Mouse (Mus musculus) ES-Bruce4 (cell line): ENCODE results near the gene Ypel3. TPM values are rescaled to one million over a fixed set of nuclear protein-coding genes. Genes with fewer than 3 reads are reported as not detected.

Experiments
- H3K27ac ChIP-seq: 2 replicates; pipeline ENCODE4 v1.5.1; 2012; ENCODE audit warnings: low read length, inconsistent platforms; ENCODE audit not compliant: insufficient read depth
- H3K27me3 ChIP-seq: 2 replicates; pipeline ENCODE4 v1.6.1; 2012; ENCODE audit warnings: mild to moderate bottlenecking, low read length, inconsistent platforms; ENCODE audit not compliant: control insufficient read depth, poor library complexity, insufficient read depth, severe bottlenecking
- H3K36me3 ChIP-seq: 2 replicates; pipeline ENCODE4 v1.6.1; 2012; ENCODE audit warnings: inconsistent platforms, mild to moderate bottlenecking, low read length, moderate library complexity; ENCODE audit not compliant: control insufficient read depth, poor library complexity, insufficient read depth, severe bottlenecking
- H3K4me1 ChIP-seq: one replicate; pipeline ENCODE4 v1.8.1; 2011; ENCODE audit warnings: low read length; ENCODE audit not compliant: control insufficient read depth, insufficient read depth
- H3K4me3 ChIP-seq: 2 replicates; pipeline ENCODE4 v1.5.1; 2011; ENCODE audit warnings: low read depth, mild to moderate bottlenecking, low read length
- H3K9ac ChIP-seq: 2 replicates; pipeline ENCODE4 v1.6.1; 2012; ENCODE audit warnings: low read depth, mild to moderate bottlenecking, inconsistent platforms; ENCODE audit not compliant: poor library complexity, severe bottlenecking
- H3K9me3 ChIP-seq: replicated peaks from 2 replicates; pipeline ENCODE4 v1.6.1; 2012; ENCODE audit warnings: mild to moderate bottlenecking, low read length, inconsistent platforms; ENCODE audit not compliant: control insufficient read depth, poor library complexity, insufficient read depth, severe bottlenecking
- CTCF ChIP-seq: IDR thresholded peaks from one replicate; pipeline ENCODE4 v1.8.1; 2011; ENCODE audit warnings: low read depth, low read length
- EP300 ChIP-seq: IDR thresholded peaks from 2 replicates; pipeline ENCODE4 v1.6.1; 2011; ENCODE audit warnings: low read depth, low read length; ENCODE audit not compliant: insufficient read depth
- POLR2A ChIP-seq: IDR thresholded peaks from one replicate; pipeline ENCODE4 v1.8.1; 2011; ENCODE audit warnings: low read length; ENCODE audit not compliant: insufficient read depth
- polyA plus RNA-seq: library from polyadenylated mRNA; stranded (reverse); fragments of >200 nt; gene quantifications from 2 replicates; pipeline ENCODE4 v1.2.4, GENCODE M21; 2011; ENCODE audit warnings: low read depth; ENCODE audit not compliant: missing spikeins, insufficient read depth, insufficient read length

The Ypel3 gene
- polyA plus RNA-seq, 1 experiment, result 56.8 TPM

DNA sequence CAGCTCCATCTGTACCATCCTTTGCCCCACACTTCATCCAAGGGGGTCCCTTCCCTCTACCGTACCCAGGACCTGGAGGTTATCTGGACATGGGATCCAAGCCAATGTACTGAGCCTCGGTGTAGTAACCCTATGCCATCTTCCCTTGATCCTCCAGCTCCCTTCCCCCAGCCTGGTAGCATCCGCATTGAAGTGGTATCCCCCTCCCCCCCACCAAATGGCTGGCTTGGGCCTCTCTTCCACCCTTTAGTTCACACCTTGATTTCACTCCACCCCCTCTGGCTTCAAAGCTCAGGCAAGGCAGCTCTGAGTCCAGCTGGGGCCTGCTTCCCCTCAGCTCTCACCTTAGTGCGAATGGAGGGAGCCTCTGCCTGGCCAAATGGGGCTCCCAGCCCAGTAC is 8.3 kb downstream of the Ypel3 start:
- Histone ChIP-seq H3K36me3 (peaks cover 43% of the 10 kb centered on the region), H3K9me3 (no peaks in the 10 kb centered on the region), H3K27me3 (no peaks in the 10 kb centered on the region), H3K4me1 (no peaks in the 10 kb centered on the region), H3K9ac (no peak overlapping the region), H3K27ac (no peak overlapping the region), H3K4me3 (no peak overlapping the region)
- TF ChIP-seq POLR2A (no peak), EP300 (no peak), CTCF (no peak)

DNA sequence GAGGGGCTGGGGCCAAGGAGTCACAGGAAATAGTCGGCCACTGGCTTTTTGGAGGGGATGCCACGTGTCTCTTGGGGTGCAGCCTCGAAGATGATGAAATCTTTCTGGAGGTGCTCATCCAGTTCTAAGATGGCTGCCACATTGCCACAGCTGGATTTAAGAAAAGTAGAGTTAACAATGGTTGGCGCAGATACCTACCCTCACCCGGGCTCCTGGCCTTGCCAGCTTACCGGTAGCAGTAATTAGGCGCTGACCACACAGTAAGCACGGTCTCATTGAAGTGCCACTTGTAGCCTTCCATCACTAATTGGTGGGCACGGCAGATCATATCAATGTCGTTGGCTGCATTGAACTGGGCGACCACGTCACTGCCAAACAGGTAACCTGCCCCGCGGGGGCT is 9.4 kb downstream of the Ypel3 start:
- no peak for TF ChIP-seq EP300
- H3K9ac ChIP-seq, result no peak overlapping the region
- no peaks in the 10 kb centered on the region for H3K9me3 ChIP-seq
- no peaks in the 10 kb centered on the region for H3K4me1 ChIP-seq
- H3K4me3 ChIP-seq, result no peak overlapping the region
- H3K36me3 ChIP-seq, result peaks cover 48% of the 10 kb centered on the region
- no peaks in the 10 kb centered on the region for H3K27me3 ChIP-seq
- H3K27ac ChIP-seq, result no peak overlapping the region

DNA sequence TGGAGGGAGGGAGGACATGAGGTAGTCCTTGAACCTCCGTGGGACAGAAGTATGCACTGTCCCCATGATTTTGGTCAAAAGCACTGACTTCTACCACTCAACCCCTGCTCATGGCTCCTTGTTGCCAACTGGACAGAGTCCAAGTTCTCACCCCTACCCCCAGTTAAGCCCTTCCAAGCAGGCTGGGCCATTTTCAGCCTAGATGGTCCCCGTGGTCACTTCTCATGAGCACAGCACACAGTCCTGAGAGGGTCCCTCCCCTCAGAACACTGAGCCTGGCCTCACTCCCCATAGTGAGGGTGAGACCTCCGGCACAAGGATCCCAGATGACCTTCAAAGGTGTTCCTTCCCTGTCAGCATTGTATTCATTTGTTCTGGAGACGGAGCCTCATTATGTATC is 12.4 kb downstream of the Ypel3 start:
- H3K4me3 ChIP-seq, result no peak overlapping the region
- no peak for TF ChIP-seq EP300
- TF ChIP-seq CTCF, result no peak
- no peak for TF ChIP-seq POLR2A
- H3K36me3 ChIP-seq, result peaks cover 48% of the 10 kb centered on the region

DNA sequence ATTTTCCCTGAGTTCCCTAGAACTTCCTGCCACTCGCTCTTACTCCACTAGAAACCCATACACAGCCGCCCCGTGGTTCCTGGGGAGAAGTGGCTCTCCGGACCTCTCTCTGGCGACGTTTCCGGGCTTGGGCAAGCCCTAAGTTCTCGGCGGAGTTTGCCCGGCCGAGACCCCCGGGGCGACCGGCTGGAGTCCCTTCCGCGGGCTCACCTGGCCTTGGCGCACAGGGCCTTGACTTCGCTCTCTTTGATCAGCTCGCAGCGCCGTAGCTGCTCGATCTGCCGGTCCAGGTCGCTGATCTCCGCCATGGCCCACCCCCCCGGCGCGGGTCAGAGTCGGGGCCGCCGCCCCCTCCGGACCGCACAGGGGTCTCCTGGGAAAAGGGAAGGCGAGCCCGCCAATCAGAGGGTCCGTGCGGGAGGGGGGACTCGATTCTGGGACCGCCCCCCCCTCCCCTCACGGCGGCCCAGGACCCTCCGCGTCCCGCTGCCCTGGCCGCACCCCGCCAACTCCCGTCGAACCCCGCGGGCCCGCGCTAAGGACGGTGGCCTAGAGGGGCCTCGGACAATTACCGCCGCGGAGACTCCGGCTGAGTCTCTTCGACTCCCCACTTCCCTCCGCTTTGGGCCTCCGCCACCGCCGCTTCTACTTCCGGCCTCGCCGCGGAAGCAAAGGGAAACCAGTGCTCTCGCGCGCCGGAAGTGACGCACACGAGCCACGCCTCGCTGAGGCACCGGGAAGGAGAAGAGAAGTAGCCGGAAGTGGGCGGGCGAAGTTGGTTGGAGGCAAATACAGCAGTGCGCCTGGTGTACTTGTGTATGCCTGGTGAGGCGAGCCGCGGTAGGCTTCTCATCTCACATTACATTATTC is 15.3 kb downstream of the Ypel3 start, which contains the start of gene Ppp4c:
TSS of gene Ppp4c (minus strand) at position 646 of the 870 bp plus-strand sequence.
- Histone ChIP-seq H3K27ac (peak within 1 kb of the TSS; percentile 67), H3K27me3 (no peaks in the 10 kb centered on the region), H3K36me3 (peaks cover 54% of the 10 kb centered on the region), H3K4me3 (peak within 1 kb of the TSS; percentile 91), H3K9ac (peak within 1 kb of the TSS; percentile 96), H3K9me3 (no peaks in the 10 kb centered on the region), H3K4me1 (no peaks in the 10 kb centered on the region)
- TF ChIP-seq CTCF, result no peak
- peak; percentile 85 for TF ChIP-seq POLR2A

More for the DNA sequence above, 12.4 kb downstream of the Ypel3 start:
- Histone ChIP-seq H3K27ac (no peak overlapping the region), H3K9ac (no peak overlapping the region), H3K4me1 (no peaks in the 10 kb centered on the region), H3K27me3 (no peaks in the 10 kb centered on the region), H3K9me3 (no peaks in the 10 kb centered on the region)

DNA sequence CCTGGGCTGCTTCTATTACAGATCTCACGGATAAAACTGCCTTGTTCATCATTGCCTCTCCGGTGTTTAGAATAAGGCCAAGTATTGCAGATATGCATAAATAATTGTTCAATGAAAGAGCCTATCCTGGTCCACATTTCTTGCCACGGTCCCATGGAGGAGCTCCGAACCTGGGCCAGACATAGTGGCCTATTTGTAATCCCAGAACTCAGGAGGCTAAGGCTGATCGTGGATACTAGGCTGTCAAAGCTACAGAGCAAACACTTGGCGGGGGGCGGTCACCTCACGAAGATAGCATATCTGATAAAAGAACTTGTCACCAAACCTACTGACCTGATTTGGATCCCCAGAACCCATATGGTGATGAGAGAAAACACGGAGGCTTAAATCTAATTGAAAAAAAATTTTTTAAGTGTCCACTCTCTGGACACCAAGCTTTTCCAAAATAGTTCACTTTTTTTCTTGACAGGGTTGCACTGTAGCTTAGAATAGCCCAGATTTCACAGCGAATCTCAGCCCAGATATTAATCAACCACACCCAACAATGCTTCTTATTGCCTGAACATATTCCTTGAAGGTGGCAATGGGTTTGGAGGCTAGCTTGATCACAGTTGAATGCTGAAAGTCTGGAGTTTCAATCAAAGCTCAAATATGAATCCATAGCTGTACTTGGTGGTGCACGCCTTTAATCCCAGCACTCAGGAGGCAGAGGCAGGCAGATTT is 16.1 kb downstream of the Ypel3 start:
- H3K4me3 ChIP-seq, result peak overlapping the region; percentile 91
- peak overlapping the region; percentile 96 for H3K9ac ChIP-seq
- H3K4me1 ChIP-seq, result no peaks in the 10 kb centered on the region
- H3K27ac ChIP-seq, result peak overlapping the region; percentile 67
- H3K9me3 ChIP-seq, result no peaks in the 10 kb centered on the region
- H3K36me3 ChIP-seq, result peaks cover 50% of the 10 kb centered on the region
- H3K27me3 ChIP-seq, result no peaks in the 10 kb centered on the region
- TF ChIP-seq POLR2A (no peak), EP300 (no peak), CTCF (no peak)
